Mouse (Mus musculus) embryonic fibroblast, embryonic 13.5 days (primary cell): ENCODE data around the gene Fkbp14.

ENCODE experiments used
- CTCF ChIP-seq: IDR thresholded peaks from 2 replicates; pipeline ENCODE4 v1.5.1; 2011; ENCODE audit warnings: mild to moderate bottlenecking, control low read depth, low read length, moderate library complexity, borderline replicate concordance; ENCODE audit not compliant: insufficient read depth
- POLR2A ChIP-seq: IDR thresholded peaks from 2 replicates; pipeline ENCODE4 v1.6.1; 2011; ENCODE audit warnings: low read depth, mild to moderate bottlenecking, control low read depth, low read length, moderate library complexity

GRCm38 (mm10) chr6:54531048-54531481 lies 66.0 kb downstream of the Fkbp14 start:
- TF ChIP-seq CTCF (no peak), POLR2A (no peak)
